ENCODE assay signal across 8 mouse cellular contexts in the genomic region with DNA sequence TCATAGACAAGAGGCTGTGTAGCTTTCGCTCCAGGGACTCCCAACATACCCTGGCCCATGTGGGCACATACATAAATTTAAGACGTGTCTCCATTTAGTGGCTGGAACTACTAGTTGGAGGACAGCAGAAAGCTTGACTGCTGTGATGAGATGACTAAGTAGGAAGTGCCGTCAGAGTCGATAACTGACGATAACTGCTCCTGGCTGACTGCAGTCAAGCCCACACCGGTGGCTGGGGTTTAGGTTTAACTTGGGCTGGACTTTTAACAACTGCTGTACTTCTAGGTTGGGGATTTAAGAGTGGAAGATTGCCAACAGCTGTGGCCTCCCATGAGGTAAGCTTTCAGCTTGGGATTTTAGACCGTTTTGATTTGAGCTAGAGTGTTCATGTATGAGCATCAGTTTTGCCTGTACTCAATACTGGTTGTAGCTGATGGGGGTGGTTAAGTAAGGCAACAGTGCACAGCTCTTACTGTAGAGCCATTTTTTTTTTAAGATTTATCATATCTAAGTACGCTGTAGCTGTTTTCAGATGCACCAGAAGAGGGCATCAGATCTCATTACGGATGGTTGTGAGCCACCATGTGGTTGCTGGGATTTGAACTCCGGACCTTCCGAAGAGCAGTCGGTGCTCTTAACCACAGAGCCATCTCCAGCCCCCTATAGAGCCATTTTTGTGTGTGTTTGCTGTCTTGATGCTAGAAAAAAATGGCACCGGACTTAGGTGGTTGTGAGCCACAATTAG. TPM values are rescaled to one million over a fixed set of nuclear protein-coding genes. Genes with fewer than 3 reads are reported as not detected.
DNase-seq lines count a peak whose midpoint lies in the region; ATAC-seq lines count a peak whose summit lies in the region.

No protein-coding gene starts in this region.

- peak; percentile 24 for ATAC-seq in activated CD4-positive, CD25-positive, alpha-beta regulatory T cell, adult 4 months
- ATAC-seq in forebrain, embryonic 11.5 days (replicated peaks; ENCODE audit: low FRiP score): no peak
- ATAC-seq in intestine, embryonic 16.5 days: peak; percentile 4; the same call in 1 of the 2 replicates
- peak; percentile 3; the same call in 1 of the 2 replicates for ATAC-seq in lung, embryonic 16.5 days (ENCODE audit: low read depth)
- no peak for ATAC-seq in stomach, embryonic 15.5 days (ENCODE audit: insufficient read depth, low FRiP score, low read depth)

- H3K4me3 ChIP-seq in forebrain, embryonic 11.5 days (ENCODE audit: low read depth, low read length): peak overlapping the region; percentile 97
- peak overlapping the region; percentile 76 for H3K4me3 ChIP-seq in intestine, embryonic 16.5 days (ENCODE audit: low read length)
- H3K4me3 ChIP-seq in lung, embryonic 16.5 days (ENCODE audit: low read length): peak overlapping the region; percentile 81
- peak overlapping the region; percentile 83 for H3K4me3 ChIP-seq in stomach, embryonic 15.5 days (replicated peaks)

- peak; percentile 30 for DNase-seq in layer of hippocampus, adult 9-11 months
- DNase-seq in layer of hippocampus, adult 8-10 months (ENCODE audit: low spot score in 2 of 2): no peak
- DNase-seq in forebrain, embryonic 11.5 days (ENCODE audit: low spot score): no peak
- no peak for DNase-seq in ovary, adult 18-20 months (ENCODE audit: low spot score)

- H3K9me3 ChIP-seq in forebrain, embryonic 11.5 days (ENCODE audit: control insufficient read depth, low read length): no peaks in the 10 kb centered on the region
- no peaks in the 10 kb centered on the region for H3K9me3 ChIP-seq in intestine, embryonic 16.5 days (ENCODE audit: control insufficient read depth, low read length)
- no peaks in the 10 kb centered on the region for H3K9me3 ChIP-seq in lung, embryonic 16.5 days (ENCODE audit: control insufficient read depth, low read length)
- H3K9me3 ChIP-seq in stomach, embryonic 15.5 days: no peaks in the 10 kb centered on the region

- peaks cover 13% of the 10 kb centered on the region for H3K36me3 ChIP-seq in forebrain, embryonic 11.5 days (ENCODE audit: control insufficient read depth, insufficient read depth, low read length)
- peaks cover 16% of the 10 kb centered on the region; the same call in 1 of the 2 replicates for H3K36me3 ChIP-seq in intestine, embryonic 16.5 days (ENCODE audit: control insufficient read depth, insufficient read depth, low read length)
- H3K36me3 ChIP-seq in lung, embryonic 16.5 days (ENCODE audit: control insufficient read depth, insufficient read depth, low read length): peaks cover 33% of the 10 kb centered on the region
- H3K36me3 ChIP-seq in stomach, embryonic 15.5 days: peaks cover 21% of the 10 kb centered on the region

- peak overlapping the region; percentile 81 for H3K4me2 ChIP-seq in forebrain, embryonic 11.5 days (ENCODE audit: low read depth, low read length, severe bottlenecking)
- H3K4me2 ChIP-seq in intestine, embryonic 16.5 days (ENCODE audit: low read depth, low read length): peak overlapping the region; percentile 65
- peak overlapping the region; percentile 72 for H3K4me2 ChIP-seq in lung, embryonic 16.5 days (ENCODE audit: low read depth, low read length)
- peak overlapping the region; percentile 55 for H3K4me2 ChIP-seq in stomach, embryonic 15.5 days

- under 1% methylated on average over 13 of the region's 13 CpGs for WGBS in forebrain, embryonic 11.5 days
- WGBS in intestine, embryonic 16.5 days: under 1% methylated on average over 13 of the region's 13 CpGs
- under 1% methylated on average over 13 of the region's 13 CpGs for WGBS in lung, embryonic 16.5 days
- 1% methylated on average over 13 of the region's 13 CpGs for WGBS in stomach, embryonic 15.5 days

- H3K4me1 ChIP-seq in forebrain, embryonic 11.5 days (replicated peaks; ENCODE audit: control insufficient read depth, insufficient read depth, low read length): peaks cover 18% of the 10 kb centered on the region
- H3K4me1 ChIP-seq in intestine, embryonic 16.5 days (ENCODE audit: control insufficient read depth, insufficient read depth, low read length): peaks cover 21% of the 10 kb centered on the region
- H3K4me1 ChIP-seq in lung, embryonic 16.5 days (replicated peaks; ENCODE audit: control insufficient read depth, insufficient read depth, low read length): peaks cover 34% of the 10 kb centered on the region
- H3K4me1 ChIP-seq in stomach, embryonic 15.5 days: peaks cover 14% of the 10 kb centered on the region; the same call in 1 of the 2 replicates

- peak overlapping the region; percentile 87 for H3K27ac ChIP-seq in forebrain, embryonic 11.5 days (ENCODE audit: low read depth, low read length)
- peak overlapping the region; percentile 94 for H3K27ac ChIP-seq in intestine, embryonic 16.5 days (ENCODE audit: low read length)
- peak overlapping the region; percentile 94 for H3K27ac ChIP-seq in lung, embryonic 16.5 days (ENCODE audit: low read length)
- peak overlapping the region; percentile 94 for H3K27ac ChIP-seq in stomach, embryonic 15.5 days

- peak overlapping the region; percentile 99 for H3K9ac ChIP-seq in forebrain, embryonic 11.5 days (ENCODE audit: low read length)
- H3K9ac ChIP-seq in intestine, embryonic 16.5 days (ENCODE audit: low read depth, low read length): peak overlapping the region; percentile 94
- H3K9ac ChIP-seq in lung, embryonic 16.5 days (ENCODE audit: low read length): peak overlapping the region; percentile 90
- H3K9ac ChIP-seq in stomach, embryonic 15.5 days: peak overlapping the region; percentile 97

- H3K27me3 ChIP-seq in forebrain, embryonic 11.5 days (ENCODE audit: control insufficient read depth, insufficient read depth, low read length): no peaks in the 10 kb centered on the region
- no peaks in the 10 kb centered on the region for H3K27me3 ChIP-seq in intestine, embryonic 16.5 days (replicated peaks; ENCODE audit: control insufficient read depth, insufficient read depth, low read length)
- H3K27me3 ChIP-seq in lung, embryonic 16.5 days (ENCODE audit: control insufficient read depth, insufficient read depth, low read depth, low read length): no peaks in the 10 kb centered on the region
- no peaks in the 10 kb centered on the region for H3K27me3 ChIP-seq in stomach, embryonic 15.5 days (replicated peaks)

RNA-seq across cellular contexts. Expression of gene Trpv2, which starts 29.2 kb away (rescaled TPM):
- 10 to 100 TPM; 14.5 to 15.9 (median 15.1) TPM for total RNA-seq in layer of hippocampus, adult 8-10 months (2022)
- polyA plus RNA-seq in activated CD4-positive, CD25-positive, alpha-beta regulatory T cell, adult 4 months (2017; shearing (Covaris generic)): 10 to 100 TPM; 76.8 to 79.0 TPM
- 3.0 and 3.1 TPM in 2 replicates for polyA plus RNA-seq in forebrain, embryonic 11.5 days (2014; fragmentation: Nextera tagmentation; extraction: Ambion mirVana)
- 11.0 and 11.2 TPM in 2 replicates for polyA plus RNA-seq in intestine, embryonic 16.5 days (2015; fragmentation: Nextera tagmentation; extraction: Ambion mirVana)
- polyA plus RNA-seq in lung, embryonic 16.5 days (2015; fragmentation: Nextera tagmentation; extraction: Ambion mirVana): 4.8 and 4.9 TPM in 2 replicates
- polyA plus RNA-seq in stomach, embryonic 15.5 days (2015; fragmentation: Nextera tagmentation; extraction: Ambion mirVana): 13.4 and 14.6 TPM in 2 replicates

RNA-seq across cellular contexts. Expression of gene Lrrc75a, which starts 44.8 kb away (rescaled TPM):
- total RNA-seq in layer of hippocampus, adult 8-10 months (2022): 1 to 10 TPM; 7.5 to 9.3 (median 9.0) TPM
- 1 to 10 TPM; 1.0 to 1.7 TPM for polyA plus RNA-seq in activated CD4-positive, CD25-positive, alpha-beta regulatory T cell, adult 4 months (2017; shearing (Covaris generic))
- 14.3 and 20.7 TPM in 2 replicates for polyA plus RNA-seq in forebrain, embryonic 11.5 days (2014; fragmentation: Nextera tagmentation; extraction: Ambion mirVana)
- polyA plus RNA-seq in intestine, embryonic 16.5 days (2015; fragmentation: Nextera tagmentation; extraction: Ambion mirVana): 14.1 and 23.8 TPM in 2 replicates
- 10.6 and 11.8 TPM in 2 replicates for polyA plus RNA-seq in lung, embryonic 16.5 days (2015; fragmentation: Nextera tagmentation; extraction: Ambion mirVana)
- polyA plus RNA-seq in stomach, embryonic 15.5 days (2015; fragmentation: Nextera tagmentation; extraction: Ambion mirVana): 10.0 and 10.5 TPM in 2 replicates

RNA-seq across cellular contexts. Expression of gene Mmgt2, which starts 45.0 kb away (rescaled TPM):
- 10 to 100 TPM; 17.4 to 25.5 (median 20.8) TPM for total RNA-seq in layer of hippocampus, adult 8-10 months (2022)
- polyA plus RNA-seq in activated CD4-positive, CD25-positive, alpha-beta regulatory T cell, adult 4 months (2017; shearing (Covaris generic)): 10 to 100 TPM; 32.9 to 42.3 TPM
- 37.8 and 41.1 TPM in 2 replicates for polyA plus RNA-seq in forebrain, embryonic 11.5 days (2014; fragmentation: Nextera tagmentation; extraction: Ambion mirVana)
- polyA plus RNA-seq in intestine, embryonic 16.5 days (2015; fragmentation: Nextera tagmentation; extraction: Ambion mirVana): 82.9 and 86.3 TPM in 2 replicates
- polyA plus RNA-seq in lung, embryonic 16.5 days (2015; fragmentation: Nextera tagmentation; extraction: Ambion mirVana): 34.6 and 38.1 TPM in 2 replicates
- polyA plus RNA-seq in stomach, embryonic 15.5 days (2015; fragmentation: Nextera tagmentation; extraction: Ambion mirVana): 47.0 and 50.6 TPM in 2 replicates

RNA-seq across cellular contexts. Expression of gene Ubb, which starts 52.5 kb away (rescaled TPM):
- total RNA-seq in layer of hippocampus, adult 8-10 months (2022): 1,000 to 10,000 TPM; 1,746 to 1,909 (median 1,854) TPM
- 1,000 to 10,000 TPM; 5,033 to 6,460 TPM for polyA plus RNA-seq in activated CD4-positive, CD25-positive, alpha-beta regulatory T cell, adult 4 months (2017; shearing (Covaris generic))
- 3,283 and 3,484 TPM in 2 replicates for polyA plus RNA-seq in forebrain, embryonic 11.5 days (2014; fragmentation: Nextera tagmentation; extraction: Ambion mirVana)
- 2,570 and 2,643 TPM in 2 replicates for polyA plus RNA-seq in intestine, embryonic 16.5 days (2015; fragmentation: Nextera tagmentation; extraction: Ambion mirVana)
- 3,082 and 3,189 TPM in 2 replicates for polyA plus RNA-seq in lung, embryonic 16.5 days (2015; fragmentation: Nextera tagmentation; extraction: Ambion mirVana)
- 2,363 and 2,756 TPM in 2 replicates for polyA plus RNA-seq in stomach, embryonic 15.5 days (2015; fragmentation: Nextera tagmentation; extraction: Ambion mirVana)

Comparison
In these comparisons a context has a peak if more than half of its experiments do, and no peak if none do; other contexts are left out.
1. ATAC-seq: peak in activated CD4-positive, CD25-positive, alpha-beta regulatory T cell, adult 4 months (single experiment), intestine, embryonic 16.5 days (single experiment) and lung, embryonic 16.5 days (single experiment); none in forebrain, embryonic 11.5 days (single experiment) and stomach, embryonic 15.5 days (single experiment).
2. Peak in every context shown above with its lines, with median percentiles within 50 percentile points of each other: H3K27ac ChIP-seq, H3K4me2 ChIP-seq, H3K4me3 ChIP-seq and H3K9ac ChIP-seq.